Mouse (Mus musculus): ENCODE results near the gene Polr2l.
A peak's percentile ranks its signal among the peaks of the same experiment; 100 is the strongest.

The Polr2l gene

DNA sequence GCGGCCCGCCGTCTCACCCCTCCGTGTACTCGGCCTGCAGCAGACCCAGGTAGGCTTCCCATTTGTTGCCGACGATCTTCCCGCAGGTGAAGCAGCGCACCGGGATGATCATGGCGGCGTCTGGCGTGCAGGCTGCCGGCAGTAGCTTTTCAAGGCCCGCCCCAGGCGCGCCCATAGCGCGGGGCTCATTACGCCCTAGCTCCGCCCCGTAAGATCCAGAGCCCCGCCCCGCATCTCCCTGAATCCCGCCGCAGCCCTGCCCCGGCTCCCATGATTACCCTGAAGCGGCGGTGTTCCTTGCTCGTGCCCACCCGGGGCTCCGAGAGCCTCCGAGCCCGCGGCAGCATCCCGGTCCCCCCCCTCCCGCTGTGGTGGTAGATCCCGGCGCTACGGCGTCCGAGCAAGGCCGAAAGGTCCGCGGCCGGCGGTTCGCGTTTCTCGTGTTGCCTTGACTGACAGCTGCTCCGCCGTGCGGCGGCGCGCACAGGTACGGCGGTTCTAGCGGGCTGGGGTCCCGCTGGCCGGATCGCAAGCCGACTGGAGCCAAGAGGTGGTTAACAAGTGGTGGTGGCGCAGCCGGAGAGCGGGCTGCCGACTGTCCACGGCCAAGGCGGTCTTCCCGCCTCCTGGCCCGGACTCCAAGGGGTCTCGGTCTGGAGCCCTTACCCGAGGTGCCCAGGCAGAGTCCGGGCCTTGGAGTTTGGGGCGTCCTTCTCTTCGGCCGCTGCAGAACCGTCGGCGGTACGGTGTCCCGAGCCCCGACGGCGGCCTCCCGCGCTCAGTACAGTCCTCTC is at the start of gene Polr2l, which contains the start of gene Tspan4:
Polr2l (minus strand) TSS at position 122 of the 794 bp plus-strand sequence.
Tspan4 (plus strand) TSS at position 230 of the 794 bp plus-strand sequence.
- DNase-seq (ENCODE audit: low read depth) = peak; percentile 93

DNA sequence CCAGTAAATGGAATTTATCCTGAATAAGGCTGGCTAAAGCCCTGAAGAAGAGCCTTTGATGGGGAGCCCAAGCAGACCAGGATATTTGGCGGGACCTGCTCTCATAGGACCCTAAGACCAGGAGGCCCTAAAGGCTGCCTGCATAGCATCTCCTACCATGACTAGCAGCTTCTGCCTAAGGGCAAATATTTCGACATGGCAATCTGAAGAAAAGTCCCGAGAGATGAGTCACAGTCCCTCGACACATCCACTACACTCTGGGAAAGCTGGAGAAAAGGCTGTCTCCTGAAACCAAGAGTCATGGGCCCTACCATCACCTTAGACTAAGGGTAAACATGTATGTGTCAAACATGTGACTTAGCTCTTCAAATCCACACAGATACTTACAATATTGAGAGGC is 49.3 kb upstream of the Polr2l start:
- no peak for DNase-seq (ENCODE audit: low read depth)

GRCm38 (mm10) chr7:141523007-141523406 is 48.1 kb upstream of the Polr2l start:
- no peak for DNase-seq (ENCODE audit: low read depth)

GRCm38 (mm10) chr7:141519795-141520194 is 44.9 kb upstream of the Polr2l start:
- DNase-seq (ENCODE audit: low read depth) = no peak

GRCm38 (mm10) chr7:141518926-141519325 is 44.0 kb upstream of the Polr2l start:
- DNase-seq (ENCODE audit: low read depth) = no peak

DNA sequence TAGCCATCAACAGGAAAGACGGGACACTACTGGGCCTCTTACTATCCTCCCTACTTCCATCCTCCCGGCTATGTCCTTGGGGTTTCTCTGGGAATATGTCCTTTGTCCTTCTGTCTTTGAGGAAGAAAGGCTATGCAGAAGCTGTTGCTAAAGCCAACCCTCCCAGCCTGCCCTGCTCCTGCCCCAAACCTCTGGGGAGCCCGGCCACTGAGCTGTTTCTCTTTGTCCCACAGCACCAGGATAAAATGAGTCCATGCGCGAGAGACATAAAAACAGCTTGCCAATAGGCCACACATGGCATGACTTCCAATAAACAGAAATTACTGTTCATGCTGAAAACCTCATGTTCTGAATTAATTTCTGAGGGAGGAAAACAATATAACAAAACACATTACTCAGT is 43.4 kb upstream of the Polr2l start:
- no peak for DNase-seq (ENCODE audit: low read depth)

DNA sequence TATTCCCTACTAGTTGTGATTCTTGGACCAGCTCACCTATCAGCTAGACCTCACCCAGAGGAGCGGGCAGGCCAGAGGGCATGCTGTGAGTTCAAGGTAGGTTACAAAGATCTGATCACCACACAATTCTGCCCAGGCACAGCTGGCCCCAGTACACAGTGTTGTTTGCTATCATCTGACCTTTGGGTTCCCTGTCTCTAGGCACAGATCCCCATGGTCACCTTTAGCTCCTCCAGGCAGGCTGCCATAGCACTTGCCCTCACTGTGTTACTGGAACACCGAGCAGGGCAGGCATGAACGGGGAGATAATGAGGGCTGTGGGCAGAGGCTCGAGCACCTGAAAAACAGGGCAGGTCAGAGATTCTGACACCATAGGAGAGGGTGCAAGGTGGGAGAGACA is 42.7 kb upstream of the Polr2l start:
- no peak for DNase-seq (ENCODE audit: low read depth)

DNA sequence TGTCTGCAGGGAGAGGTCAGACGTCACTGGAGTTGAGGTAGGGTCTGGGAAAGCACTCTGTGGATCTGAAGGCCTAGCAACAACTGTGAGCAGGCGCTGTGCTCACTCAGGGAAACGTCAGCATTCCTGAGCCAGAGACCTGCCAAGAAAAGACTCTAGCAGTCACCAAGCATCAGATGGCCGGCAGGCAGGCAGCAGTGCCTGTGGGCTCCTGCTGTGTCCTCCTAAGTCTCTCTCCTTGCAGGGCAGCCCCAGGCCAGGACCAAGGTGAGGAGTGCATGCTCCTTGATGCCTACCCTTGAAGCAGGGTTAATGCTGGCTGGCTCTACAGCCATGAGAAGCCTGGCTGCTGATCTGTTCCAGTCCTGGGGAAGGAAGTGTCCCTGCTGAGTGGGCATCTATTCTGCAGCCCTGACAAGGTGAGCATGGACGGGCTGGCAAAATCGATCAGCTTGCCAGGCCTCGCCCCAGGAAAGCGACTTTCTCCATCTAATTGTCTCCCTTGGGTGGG is 35.8 kb upstream of the Polr2l start:
- DNase-seq (ENCODE audit: low read depth) = no peak

DNA sequence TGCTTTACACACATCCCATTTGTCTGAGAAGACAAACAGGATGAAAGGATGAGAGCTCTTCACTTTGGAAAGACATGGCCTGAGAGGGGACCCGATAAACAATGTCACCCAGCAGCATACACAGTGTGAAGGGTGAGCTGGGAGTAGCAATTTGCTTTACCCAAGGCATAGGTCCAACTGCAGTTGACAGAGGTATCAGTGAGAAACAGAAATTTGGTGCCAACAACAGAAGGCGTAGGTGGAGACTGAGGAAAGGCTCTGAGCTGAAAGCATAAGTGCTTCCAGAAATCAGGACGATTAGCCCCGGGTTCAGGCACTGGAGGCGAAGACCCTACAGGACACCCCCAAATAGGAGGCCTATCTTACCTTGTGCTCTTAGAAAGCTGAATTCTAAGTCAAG is 35.3 kb upstream of the Polr2l start:
- DNase-seq (ENCODE audit: low read depth) = no peak

- no peak for DNase-seq (ENCODE audit: low read depth)
Observed at GRCm38 (mm10) chr7:141508160-141508559, 33.2 kb upstream of the Polr2l start.

DNA sequence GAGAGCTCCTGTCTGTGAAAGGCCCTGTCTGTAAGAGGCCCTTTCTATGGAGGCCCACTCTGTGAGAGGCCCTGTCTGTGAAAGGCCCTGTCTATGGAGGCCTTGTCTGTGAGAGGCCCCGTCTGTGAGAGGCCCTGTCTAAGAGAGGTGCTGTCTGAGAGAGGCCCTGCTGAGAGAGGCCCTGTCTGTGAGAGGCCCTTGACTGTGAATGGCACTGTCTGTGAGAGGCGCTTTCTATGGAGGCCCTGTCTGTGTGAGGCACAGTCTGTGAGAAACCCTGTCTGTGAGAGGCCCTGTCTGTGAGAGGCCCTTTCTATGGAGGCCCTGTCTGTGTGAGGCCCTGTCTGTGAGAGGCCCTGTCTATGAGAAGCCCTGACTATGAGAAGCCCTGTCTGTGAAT is 31.3 kb upstream of the Polr2l start:
- no peak for DNase-seq (ENCODE audit: low read depth)

DNA sequence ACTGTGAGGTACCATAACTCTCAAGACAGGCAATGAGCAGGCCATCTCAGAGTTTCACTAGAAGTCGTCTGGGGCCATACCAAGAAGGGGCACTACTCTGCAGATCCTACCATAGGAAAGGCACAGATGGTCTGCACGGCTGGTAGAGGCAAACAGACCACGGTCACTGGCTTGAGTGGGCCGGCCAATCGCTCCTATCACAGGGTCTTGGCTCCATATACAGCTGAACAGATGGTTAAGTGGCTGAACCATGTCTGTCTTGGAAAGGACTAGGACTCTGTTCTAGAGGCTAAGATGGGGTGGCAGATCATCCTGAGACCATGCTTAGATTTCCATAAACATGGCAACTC is 27.6 kb upstream of the Polr2l start:
- no peak for DNase-seq (ENCODE audit: low read depth)

DNA sequence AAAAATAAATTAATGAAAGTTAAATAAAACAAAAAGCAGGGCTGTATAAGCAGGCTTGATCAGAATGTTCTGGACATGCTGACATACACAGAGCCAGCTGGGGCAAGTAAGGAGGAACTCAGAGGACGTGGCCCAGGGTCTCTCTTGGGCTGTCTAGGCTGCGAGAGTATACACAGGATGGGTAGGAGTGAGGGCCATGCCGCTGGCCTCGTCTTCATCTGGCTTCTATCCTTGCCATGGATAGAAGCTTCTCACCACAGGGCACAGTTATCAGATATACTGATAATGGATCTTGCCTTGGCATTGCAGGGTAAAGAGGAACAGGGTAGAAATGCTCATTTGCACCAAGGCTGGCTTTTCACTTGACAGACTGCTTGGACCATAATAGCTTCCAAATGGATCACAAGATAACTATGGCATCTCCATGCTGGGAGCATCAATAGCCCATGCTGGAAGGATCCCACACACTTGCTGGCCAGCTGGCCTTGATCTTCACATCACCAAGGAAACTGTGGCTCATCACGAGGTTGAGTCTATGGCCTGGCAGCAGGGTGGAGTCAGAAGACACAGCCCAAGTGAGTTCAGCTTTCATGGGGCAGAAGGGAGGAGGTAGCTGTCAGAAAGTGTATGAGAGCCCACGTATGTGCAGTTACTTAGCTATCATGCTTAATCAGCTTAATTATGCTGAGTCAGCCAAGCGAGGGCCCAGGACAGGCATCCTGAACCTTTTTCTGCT is 27.1 kb upstream of the Polr2l start:
- DNase-seq (ENCODE audit: low read depth) = no peak

DNA sequence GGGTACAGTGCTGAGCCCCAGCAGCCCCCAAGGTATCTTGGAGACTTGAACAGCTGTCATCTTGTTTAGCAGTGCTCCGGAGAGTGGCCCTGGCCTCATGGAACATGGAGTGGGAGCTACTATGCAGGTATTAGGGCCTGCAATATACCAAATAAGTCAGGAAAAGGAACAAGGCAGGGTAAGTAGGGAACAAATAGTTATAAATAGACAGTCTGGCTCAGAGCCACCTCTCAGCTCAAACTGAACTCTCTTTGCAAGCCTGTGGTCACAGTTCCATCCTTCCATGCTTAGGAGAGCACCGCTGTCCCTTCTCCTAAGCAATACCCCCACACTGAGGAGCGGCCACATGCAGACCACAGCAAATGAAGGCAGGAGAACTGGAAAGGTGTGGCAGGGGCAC is 22.7 kb upstream of the Polr2l start:
- DNase-seq (ENCODE audit: low read depth) = no peak

GRCm38 (mm10) chr7:141495940-141496339 is 21.0 kb upstream of the Polr2l start:
- DNase-seq (ENCODE audit: low read depth) = no peak

DNA sequence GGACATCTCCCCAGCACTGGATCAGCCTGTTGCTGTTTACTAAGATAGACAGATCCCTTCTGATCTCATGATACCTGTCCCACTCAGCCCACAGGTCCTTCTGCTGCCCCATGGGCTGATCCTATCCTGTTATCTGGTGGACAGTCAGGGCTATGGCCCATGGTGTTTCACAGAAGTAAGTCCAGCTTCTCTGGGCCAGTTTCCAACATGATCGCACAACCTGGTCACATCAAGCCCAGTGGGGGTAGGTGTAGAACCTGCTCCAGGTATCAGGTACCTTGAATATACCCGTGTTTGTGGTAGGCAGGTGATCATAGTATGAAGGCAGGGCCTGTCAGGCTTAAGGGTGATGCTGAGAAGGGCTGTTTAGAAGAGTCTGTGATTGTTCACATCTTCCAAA is 20.4 kb upstream of the Polr2l start:
- no peak for DNase-seq (ENCODE audit: low read depth)

GRCm38 (mm10) chr7:141493729-141494128 is 18.8 kb upstream of the Polr2l start:
- DNase-seq (ENCODE audit: low read depth) = no peak

DNA sequence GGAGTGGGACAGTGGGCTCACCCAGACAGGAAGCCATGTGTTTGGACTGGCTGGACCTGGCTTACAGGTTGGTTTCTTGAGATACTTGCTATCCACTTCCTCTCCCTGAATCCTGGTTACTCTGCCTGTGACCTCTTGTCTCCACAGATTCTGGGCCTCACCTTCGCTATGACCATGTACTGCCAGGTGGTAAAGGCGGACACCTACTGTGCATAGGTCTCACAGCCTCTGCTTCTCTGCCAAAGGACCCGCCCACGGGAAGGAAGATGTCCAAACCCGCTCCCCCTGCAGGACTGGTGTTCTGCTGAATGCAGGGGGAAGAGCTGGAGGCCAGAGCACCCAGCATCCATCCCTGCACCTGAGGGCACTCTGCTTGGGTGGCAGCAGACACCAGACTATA is 17.8 kb upstream of the Polr2l start:
- DNase-seq (ENCODE audit: low read depth) = no peak

DNA sequence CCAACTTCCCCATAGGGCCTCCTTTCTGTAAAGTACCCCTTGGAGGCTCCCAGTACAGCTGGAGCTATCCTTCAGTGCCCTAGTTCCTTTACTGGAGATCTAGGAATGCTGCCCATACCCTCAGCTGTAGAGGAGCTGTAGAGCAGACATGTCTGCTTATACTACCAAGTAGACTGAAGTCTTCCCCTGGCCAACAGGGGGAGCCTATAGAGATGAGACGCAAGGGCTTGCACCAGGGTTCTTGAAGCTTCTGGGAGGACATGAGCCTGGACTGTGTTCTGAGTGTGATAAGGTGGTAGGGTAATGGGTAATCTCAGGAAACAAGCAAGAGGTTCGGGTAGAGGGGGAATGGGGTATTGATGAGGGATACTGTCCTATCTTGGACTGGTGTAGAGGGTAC is 16.2 kb upstream of the Polr2l start:
- DNase-seq (ENCODE audit: low read depth) = peak; percentile 26

DNA sequence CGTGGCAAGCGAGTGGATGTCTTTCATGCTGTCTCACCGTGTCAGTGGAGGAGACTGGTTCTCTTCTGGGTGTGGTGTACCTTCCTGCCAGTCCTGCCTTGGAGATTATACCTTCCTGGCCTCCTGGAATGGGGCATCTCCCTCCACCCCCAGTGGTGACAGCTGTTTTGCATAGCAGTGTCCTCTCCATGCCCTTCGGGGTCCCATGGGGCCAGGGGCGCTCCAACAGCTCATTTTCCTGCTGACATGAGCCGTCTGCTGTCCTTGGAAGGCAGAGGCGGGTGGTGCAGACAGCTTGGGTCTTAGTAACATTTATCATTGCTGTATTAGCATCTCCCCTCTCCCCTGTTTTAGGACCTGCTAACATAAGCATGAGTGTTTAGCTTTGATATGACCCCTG is 12.2 kb upstream of the Polr2l start:
- no peak for DNase-seq (ENCODE audit: low read depth)

- no peak for DNase-seq (ENCODE audit: low read depth)
Observed at GRCm38 (mm10) chr7:141486239-141486638, 11.3 kb upstream of the Polr2l start.

GRCm38 (mm10) chr7:141485606-141486005 is 10.7 kb upstream of the Polr2l start:
- no peak for DNase-seq (ENCODE audit: low read depth)

DNA sequence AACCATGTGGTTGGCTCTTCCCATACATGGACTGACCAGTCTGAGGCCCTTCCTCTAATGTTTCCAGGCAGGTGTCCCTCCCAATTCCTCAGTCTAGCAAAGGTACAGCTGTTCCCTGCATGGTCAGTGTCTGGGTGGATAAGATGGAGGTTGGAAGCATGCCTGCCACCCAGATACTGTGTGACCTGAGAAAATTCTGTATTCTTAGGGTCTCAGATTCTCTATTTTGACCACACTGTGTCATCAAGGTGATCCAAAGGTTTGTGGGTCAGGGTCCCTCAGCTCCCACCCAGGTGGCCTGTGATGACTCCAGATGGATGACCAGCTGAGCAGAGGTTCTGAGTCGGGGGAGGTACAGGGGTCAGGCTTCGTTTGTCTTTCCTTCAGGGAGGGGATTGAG is 10.3 kb upstream of the Polr2l start:
- no peak for DNase-seq (ENCODE audit: low read depth)

Data from naive thymus-derived CD4-positive, alpha-beta T cell, adult 2 months (primary cell).